Mouse (Mus musculus) 3134 (cell line): ENCODE measurements around the gene 2210010C04Rik.
"Not testable (repeated sequence)": the region's sequence is repeated elsewhere in the genome, so short reads cannot be mapped to it uniquely, and the experiment has no call there.

ENCODE experiments used
- DNase-seq: peaks from one replicate; pipeline ENCODE4 v3.0.0-alpha.2; 2011; ENCODE audit warnings: low spot score; ENCODE audit not compliant: insufficient read length; ENCODE audit errors: extremely low read depth

Gene 2210010C04Rik

GRCm38 (mm10) chr6:41025873-41026650, 9.2 kb downstream of the 2210010C04Rik start:
- DNase-seq, result peak; percentile 45

- DNase-seq, result no peak
Measured at GRCm38 (mm10) chr6:41019140-41019539, 16.2 kb downstream of the 2210010C04Rik start.

- no peak for DNase-seq
Measured at GRCm38 (mm10) chr6:41018629-41019028, 16.7 kb downstream of the 2210010C04Rik start.

GRCm38 (mm10) chr6:41015065-41015464, 20.2 kb downstream of the 2210010C04Rik start:
- DNase-seq, result no peak

GRCm38 (mm10) chr6:40999379-40999778, 35.9 kb downstream of the 2210010C04Rik start, which contains the start of gene Gm2663:
Gene Gm2663 (minus strand): TSS chr6:40999479.
- not testable (repeated sequence) for DNase-seq
